In genomic region chr1:38437671-38438070, GRCm38 (mm10) we compare ENCODE assay signal across 11 mouse cellular contexts.
DNase-seq lines count a peak whose midpoint lies in the region; ATAC-seq lines count a peak whose summit lies in the region.
"Had no signal": no experiment of that assay in that cellular context is flagged by ENCODE, and none has a peak within 500 bp of the region (broad histone marks: within the 10 kb centered on the region; RNA-seq: fewer than 3 reads in every experiment).

No protein-coding gene starts in this region.

- WGBS in forebrain, embryonic 16.5 days = 59% methylated on average over 4 of the region's 4 CpGs
- 62% methylated on average over 4 of the region's 4 CpGs for WGBS in midbrain, embryonic 16.5 days
- WGBS in liver, embryonic 11.5 days = 37% methylated on average over 4 of the region's 4 CpGs

- H3K27me3 ChIP-seq in forebrain, embryonic 16.5 days (replicated peaks; ENCODE audit: control insufficient read depth, insufficient read depth, low read length) = no peaks in the 10 kb centered on the region
- H3K27me3 ChIP-seq in midbrain, embryonic 16.5 days (ENCODE audit: control insufficient read depth, insufficient read depth, low read depth, low read length) = no peaks in the 10 kb centered on the region
- no peaks in the 10 kb centered on the region for H3K27me3 ChIP-seq in liver, embryonic 11.5 days (replicated peaks; ENCODE audit: control insufficient read depth, insufficient read depth, low read length)
- H3K27me3 ChIP-seq: embryonic facial prominence, embryonic 13.5 days had no signal

- peak overlapping the region; percentile 85 for H3K27ac ChIP-seq in forebrain, embryonic 16.5 days (ENCODE audit: low read length)
- peak overlapping the region; percentile 66; the same call in 1 of the 2 replicates for H3K27ac ChIP-seq in midbrain, embryonic 16.5 days (ENCODE audit: low read length)
- H3K27ac ChIP-seq in liver, embryonic 11.5 days (ENCODE audit: low read depth, low read length) = no peak overlapping the region
- H3K27ac ChIP-seq: embryonic facial prominence, embryonic 13.5 days; heart, adult 2 months had no signal

- H3K9ac ChIP-seq in forebrain, embryonic 16.5 days (replicated peaks; ENCODE audit: low read depth, low read length) = no peak overlapping the region
- H3K9ac ChIP-seq in midbrain, embryonic 16.5 days (ENCODE audit: low read depth, low read length) = no peak overlapping the region
- H3K9ac ChIP-seq in liver, embryonic 11.5 days (ENCODE audit: low read depth, low read length) = no peak overlapping the region
- H3K9ac ChIP-seq: embryonic facial prominence, embryonic 13.5 days; liver, postnatal 0 days had no signal

- DNase-seq in lung, postnatal 10 days = peak; percentile 22
- DNase-seq in lung, postnatal 25 days (ENCODE audit: low spot score) = no peak
- peak; percentile 82 for DNase-seq in NIH3T3 (ENCODE audit: low read depth)
- DNase-seq in liver, embryonic 11.5 days (ENCODE audit: low spot score) = no peak
- DNase-seq: kidney, adult 2 months; liver, postnatal 0 days had no signal

- H3K9me3 ChIP-seq in forebrain, embryonic 16.5 days (ENCODE audit: control insufficient read depth, low read length) = no peaks in the 10 kb centered on the region
- H3K9me3 ChIP-seq in midbrain, embryonic 16.5 days (replicated peaks; ENCODE audit: control insufficient read depth, low read length, poor library complexity, severe bottlenecking) = no peaks in the 10 kb centered on the region
- no peaks in the 10 kb centered on the region for H3K9me3 ChIP-seq in liver, embryonic 11.5 days (ENCODE audit: control insufficient read depth, low read length)
- H3K9me3 ChIP-seq: embryonic facial prominence, embryonic 13.5 days had no signal

- H3K4me1 ChIP-seq in forebrain, embryonic 16.5 days (replicated peaks; ENCODE audit: control insufficient read depth, insufficient read depth, low read length) = peaks cover 49% of the 10 kb centered on the region
- peaks cover 48% of the 10 kb centered on the region for H3K4me1 ChIP-seq in midbrain, embryonic 16.5 days (ENCODE audit: control insufficient read depth, insufficient read depth, low read length)
- peaks cover 7% of the 10 kb centered on the region for H3K4me1 ChIP-seq in liver, embryonic 11.5 days (replicated peaks; ENCODE audit: control insufficient read depth, insufficient read depth, low read length)

- H3K4me3 ChIP-seq in forebrain, embryonic 16.5 days (replicated peaks; ENCODE audit: low read length) = no peak overlapping the region
- no peak overlapping the region for H3K4me3 ChIP-seq in midbrain, embryonic 16.5 days (ENCODE audit: low read depth, low read length)
- H3K4me3 ChIP-seq in liver, embryonic 11.5 days (ENCODE audit: low read depth, low read length) = no peak overlapping the region
- H3K4me3 ChIP-seq: embryonic facial prominence, embryonic 13.5 days; heart, adult 2 months had no signal

- no peak overlapping the region for H3K4me2 ChIP-seq in forebrain, embryonic 16.5 days (ENCODE audit: low read length)
- H3K4me2 ChIP-seq in midbrain, embryonic 16.5 days (ENCODE audit: low read length) = no peak overlapping the region
- H3K4me2 ChIP-seq in liver, embryonic 11.5 days = no peak overlapping the region
- H3K4me2 ChIP-seq: embryonic facial prominence, embryonic 13.5 days had no signal

- ATAC-seq in forebrain, embryonic 16.5 days = no peak
- ATAC-seq in midbrain, embryonic 16.5 days = no peak
- no peak for ATAC-seq in liver, embryonic 11.5 days (replicated peaks; ENCODE audit: low FRiP score)
- no peak for ATAC-seq in megakaryocyte-erythroid progenitor cell, adult 5-6 weeks (replicated peaks; ENCODE audit: low FRiP score, low TSS enrichment, poor library complexity, severe bottlenecking)
- ATAC-seq: liver, postnatal 0 days had no signal

- H3K36me3 ChIP-seq in forebrain, embryonic 16.5 days (ENCODE audit: control insufficient read depth, insufficient read depth) = no peaks in the 10 kb centered on the region
- no peaks in the 10 kb centered on the region for H3K36me3 ChIP-seq in midbrain, embryonic 16.5 days (ENCODE audit: control insufficient read depth, insufficient read depth, low read length)
- H3K36me3 ChIP-seq in liver, embryonic 11.5 days (ENCODE audit: control insufficient read depth, insufficient read depth, low read length) = no peaks in the 10 kb centered on the region
- H3K36me3 ChIP-seq: embryonic facial prominence, embryonic 13.5 days had no signal

Comparison
In these comparisons a context has a peak if more than half of its experiments do, and no peak if none do; other contexts are left out.
1. DNase-seq: peak in lung, postnatal 10 days (single experiment) and NIH3T3 (single experiment); none in lung, postnatal 25 days (single experiment) and liver, embryonic 11.5 days (single experiment).